Mouse (Mus musculus) small intestine, adult 2 months (tissue): ENCODE results near the gene Nckap5. TPM values are rescaled to one million over a fixed set of nuclear protein-coding genes. Genes with fewer than 3 reads are reported as not detected.

Source experiments
- H3K27ac ChIP-seq: fragments of 200-500 bp; 2 replicates; pipeline ENCODE4 v1.5.1; 2012; ENCODE audit warnings: low read depth, low read length, control low read depth, inconsistent platforms; ENCODE audit not compliant: insufficient read depth
- H3K27me3 ChIP-seq: fragments of 200-500 bp; 2 replicates; pipeline ENCODE4 v1.6.1; 2012; ENCODE audit warnings: mild to moderate bottlenecking, moderate library complexity, low read length, inconsistent platforms; ENCODE audit not compliant: control insufficient read depth, insufficient read depth
- H3K36me3 ChIP-seq: fragments of 200-500 bp; 2 replicates; pipeline ENCODE4 v1.6.1; 2012; ENCODE audit warnings: mild to moderate bottlenecking, low read length, control low read depth, inconsistent platforms; ENCODE audit not compliant: control insufficient read depth, insufficient read depth
- H3K4me1 ChIP-seq: fragments of 200-500 bp; 2 replicates; pipeline ENCODE4 v1.6.1; 2012; ENCODE audit warnings: low read length, inconsistent platforms, mixed read lengths; ENCODE audit not compliant: control insufficient read depth, insufficient read depth, insufficient read length
- H3K4me3 ChIP-seq: fragments of 200-500 bp; 2 replicates; pipeline ENCODE4 v1.5.1; 2012; ENCODE audit warnings: low read depth, mild to moderate bottlenecking, control low read depth, inconsistent platforms, low read length, moderate library complexity
- CTCF ChIP-seq: fragments of 200-500 bp; IDR thresholded peaks from 2 replicates; pipeline ENCODE4 v1.5.1; 2012; ENCODE audit warnings: low read depth, mild to moderate bottlenecking, control low read depth, inconsistent platforms, low read length, moderate library complexity, mixed read lengths; ENCODE audit not compliant: insufficient replicate concordance, insufficient read length; ENCODE audit errors: extremely low read depth
- POLR2A ChIP-seq: fragments of 200-500 bp; IDR thresholded peaks from 2 replicates; pipeline ENCODE4 v1.6.1; 2012; ENCODE audit warnings: low read depth, mild to moderate bottlenecking, control low read depth, inconsistent platforms, low read length, moderate library complexity
- WGBS: fragments of 180-500 bp; shearing (Covaris S2); methylation state at CpG from one replicate; pipeline ENCODE4 v1.1.7; 2018; 5-methylcytosine and 5-hydroxymethylcytosine counted together
- polyA plus RNA-seq: library from polyadenylated mRNA; depleted of rRNA; stranded (reverse); fragments of >200 nt; gene quantifications from 2 replicates; pipeline ENCODE4 v1.2.3, GENCODE M21; 2012

Nckap5 gene
- polyA plus RNA-seq, 1 experiment: 8.5 TPM

GRCm38 (mm10) chr1:126573714-126574113, 256.9 kb downstream of the Nckap5 start:
- Histone ChIP-seq H3K36me3 (no peaks in the 10 kb centered on the region), H3K27me3 (no peaks in the 10 kb centered on the region), H3K4me3 (no peak overlapping the region), H3K27ac (no peak overlapping the region), H3K4me1 (no peaks in the 10 kb centered on the region)
- TF ChIP-seq POLR2A (no peak), CTCF (no peak)
- 25% methylated on average over 3 of the region's 3 CpGs for WGBS

DNA sequence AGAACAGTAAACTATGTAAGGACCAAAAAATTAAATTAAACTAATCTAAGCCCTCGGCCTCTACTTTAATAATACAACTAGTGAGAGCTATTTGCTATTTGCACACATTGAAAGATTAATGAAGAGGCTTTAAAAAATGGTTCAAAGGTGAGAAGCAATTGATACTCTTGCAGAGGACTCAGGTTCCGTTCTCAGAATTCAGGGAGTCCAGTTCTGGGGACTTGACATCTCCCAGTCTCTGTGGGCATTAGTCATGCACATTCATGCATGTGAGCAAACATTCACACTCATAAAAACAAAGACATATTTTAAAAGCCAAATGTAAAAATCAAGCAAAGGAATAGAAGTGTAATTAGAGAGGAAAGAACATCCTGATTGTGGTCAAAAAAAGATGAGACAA, 257.5 kb downstream of the Nckap5 start:
- no peaks in the 10 kb centered on the region for H3K36me3 ChIP-seq

DNA sequence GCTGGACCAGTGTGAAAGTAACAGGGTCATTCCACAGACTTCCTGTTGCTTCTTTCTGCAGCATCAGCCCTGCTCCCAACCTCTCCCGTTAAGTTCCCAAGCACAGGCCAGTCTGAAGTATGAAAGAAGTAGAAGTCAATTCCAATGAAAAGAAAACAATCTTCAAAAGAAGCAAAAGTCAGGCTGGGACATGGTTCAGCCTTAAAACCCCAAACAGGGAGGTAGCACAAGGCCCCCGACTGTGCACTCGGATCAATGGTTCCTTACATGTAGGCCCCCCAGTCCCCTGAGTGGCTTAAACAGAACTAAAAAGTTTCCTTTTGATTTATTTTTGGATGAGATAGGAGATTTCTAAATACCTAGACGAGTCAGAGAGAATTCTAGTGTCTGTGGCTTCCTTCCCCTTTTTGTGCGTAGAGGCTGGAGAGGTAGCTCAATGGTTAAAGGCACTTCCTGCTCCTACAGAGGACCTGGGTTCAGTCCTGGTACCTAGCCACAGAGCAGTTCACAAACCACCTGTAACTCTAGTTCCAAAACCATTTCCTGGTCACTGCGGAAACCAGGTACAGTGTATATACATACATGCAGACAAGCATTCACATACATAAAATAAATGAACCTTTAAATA, 260.9 kb downstream of the Nckap5 start:
- no peak overlapping the region for H3K27ac ChIP-seq
- TF ChIP-seq POLR2A (no peak), CTCF (no peak)
- 79% methylated on average over 6 of the region's 6 CpGs for WGBS

More for the DNA sequence above, 257.5 kb downstream of the Nckap5 start:
- no peak for TF ChIP-seq POLR2A
- TF ChIP-seq CTCF: no peak
- WGBS: 70% methylated on average over 2 of the region's 2 CpGs
- Histone ChIP-seq H3K4me3 (no peak overlapping the region), H3K27ac (no peak overlapping the region), H3K4me1 (no peaks in the 10 kb centered on the region), H3K27me3 (no peaks in the 10 kb centered on the region)

DNA sequence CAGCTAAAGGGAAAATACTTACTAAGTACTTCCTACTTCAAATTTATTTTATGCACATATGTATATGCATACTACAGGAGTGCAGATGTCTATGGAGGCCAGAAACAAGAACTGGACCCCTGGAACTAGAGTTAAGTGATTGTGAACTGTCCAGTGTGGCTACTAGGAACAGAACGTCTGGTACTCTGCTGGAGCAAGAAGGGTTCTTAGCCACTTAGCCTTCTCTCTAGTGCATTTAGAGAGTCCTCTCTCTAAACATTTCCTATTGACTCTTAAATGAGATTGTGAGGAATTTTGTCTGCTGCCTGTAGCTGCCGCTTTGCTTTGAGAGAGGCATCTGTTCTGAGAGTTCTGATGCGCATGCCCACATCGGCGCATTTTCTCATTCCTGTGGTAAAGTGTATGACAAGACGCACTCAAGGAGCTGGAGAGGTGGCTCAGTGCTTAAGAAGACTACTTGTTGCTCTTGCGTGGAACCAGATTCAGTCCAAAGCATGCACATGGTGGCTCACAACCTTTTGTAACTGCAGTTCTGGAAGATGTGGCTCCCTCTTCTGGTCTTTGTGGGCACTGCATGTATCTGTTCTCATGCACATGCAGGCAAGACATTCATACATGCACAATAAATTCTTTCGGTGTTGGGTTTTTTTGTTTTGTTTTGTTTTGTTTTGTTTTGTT, 261.9 kb downstream of the Nckap5 start:
- TF ChIP-seq CTCF (peak; percentile 43; the same call in 1 of the 2 replicates), POLR2A (no peak)
- Histone ChIP-seq H3K4me3 (no peak overlapping the region), H3K4me1 (no peaks in the 10 kb centered on the region), H3K27me3 (no peaks in the 10 kb centered on the region), H3K27ac (no peak overlapping the region), H3K36me3 (no peaks in the 10 kb centered on the region)
- 85% methylated on average over 8 of the region's 8 CpGs for WGBS

More for the DNA sequence above, 260.9 kb downstream of the Nckap5 start:
- Histone ChIP-seq H3K27me3 (no peaks in the 10 kb centered on the region), H3K4me3 (no peak overlapping the region), H3K4me1 (no peaks in the 10 kb centered on the region), H3K36me3 (no peaks in the 10 kb centered on the region)

DNA sequence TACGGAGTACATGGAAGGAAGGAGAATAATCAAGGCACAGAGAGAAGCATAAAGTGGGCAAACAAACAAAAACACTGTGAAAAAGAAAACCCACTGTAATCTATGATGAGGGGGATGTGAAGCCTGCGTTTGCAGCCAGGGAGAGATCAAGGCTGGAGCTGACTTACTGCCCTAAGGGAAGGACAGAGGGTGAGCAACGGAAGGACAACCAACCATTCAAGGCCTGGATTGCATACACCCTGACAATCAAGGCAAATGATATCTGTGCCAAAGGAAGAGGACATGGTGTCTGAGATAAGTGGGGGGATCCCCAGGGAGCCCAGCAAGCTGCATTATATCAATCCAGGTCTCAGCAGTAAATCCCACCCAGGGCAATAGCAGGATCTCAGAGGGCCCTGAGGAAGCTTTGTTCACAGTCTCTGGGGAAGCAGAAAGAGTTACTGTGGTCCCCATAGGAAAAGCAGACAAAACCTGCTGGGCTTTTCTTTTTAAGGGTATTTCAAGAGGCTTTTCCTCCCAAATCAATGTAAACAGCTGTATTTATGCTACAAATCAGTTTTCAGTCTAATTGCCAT, 265.4 kb downstream of the Nckap5 start:
- H3K4me1 ChIP-seq: no peaks in the 10 kb centered on the region
- H3K36me3 ChIP-seq: no peaks in the 10 kb centered on the region
- TF ChIP-seq POLR2A (no peak), CTCF (no peak)
- no peak overlapping the region for H3K27ac ChIP-seq
- H3K4me3 ChIP-seq: no peak overlapping the region
- no peaks in the 10 kb centered on the region for H3K27me3 ChIP-seq
- WGBS: 81% methylated on average over 3 of the region's 3 CpGs

- TF ChIP-seq POLR2A (no peak), CTCF (no peak)
- 85% methylated on average over 7 of the region's 7 CpGs for WGBS
These were observed 269.7 kb downstream of the Nckap5 start for GRCm38 (mm10) chr1:126560931-126561330.

GRCm38 (mm10) chr1:126557791-126558294, 272.8 kb downstream of the Nckap5 start:
- Histone ChIP-seq H3K36me3 (no peaks in the 10 kb centered on the region), H3K27me3 (no peaks in the 10 kb centered on the region), H3K4me3 (no peak overlapping the region), H3K4me1 (no peaks in the 10 kb centered on the region), H3K27ac (no peak overlapping the region)
- TF ChIP-seq POLR2A (no peak), CTCF (no peak)
- 91% methylated on average over 12 of the region's 12 CpGs for WGBS

More at GRCm38 (mm10) chr1:126560931-126561330, 269.7 kb downstream of the Nckap5 start:
- Histone ChIP-seq H3K36me3 (no peaks in the 10 kb centered on the region), H3K27me3 (no peaks in the 10 kb centered on the region), H3K4me1 (no peaks in the 10 kb centered on the region), H3K4me3 (no peak overlapping the region), H3K27ac (no peak overlapping the region)
